Mouse (Mus musculus): ENCODE measurements around the gene Smlr1. TPM values are rescaled to one million over a fixed set of nuclear protein-coding genes. Genes with fewer than 3 reads are reported as not detected.

The Smlr1 gene
- polyA plus RNA-seq, 1 experiment, result 0.05 TPM

DNA sequence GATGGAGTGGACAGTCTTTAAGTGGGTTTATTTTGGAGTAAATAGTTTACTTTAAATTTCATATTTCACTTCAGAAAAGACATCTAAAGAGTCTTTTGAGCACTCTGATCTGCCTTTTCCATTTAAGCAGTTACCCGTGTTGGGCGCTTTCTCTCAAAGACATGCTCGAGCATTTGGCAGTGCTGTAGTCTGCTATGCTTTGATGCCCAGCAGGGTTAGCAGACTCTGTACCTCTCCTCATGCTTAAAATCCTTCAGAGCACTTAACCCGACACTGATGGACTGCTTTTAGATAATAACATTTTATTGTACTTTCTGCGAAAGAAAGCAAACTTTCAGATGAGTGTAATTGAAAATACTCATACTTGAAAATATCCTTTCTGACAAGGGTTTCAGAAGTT lies 32.8 kb downstream of the Smlr1 start:
- Histone ChIP-seq H3ac (ENCODE audit: control insufficient read depth, insufficient read length) (no peak overlapping the region), H3K36me3 (ENCODE audit: control insufficient read depth, insufficient read depth) (peaks cover 39% of the 10 kb centered on the region)
- TF ChIP-seq USF1 (IDR thresholded peaks at IDR 0.05; ENCODE audit: low read depth) (no peak), POLR2AphosphoS2 (IDR thresholded peaks at IDR 0.05; ENCODE audit: insufficient read length, low read depth) (no peak), E2F4 (IDR thresholded peaks at IDR 0.05; ENCODE audit: insufficient read depth) (no peak), CEBPB (IDR thresholded peaks at IDR 0.05; ENCODE audit: insufficient read depth, poor library complexity, severe bottlenecking) (no peak), MYOD1 (IDR thresholded peaks at IDR 0.05; ENCODE audit: control insufficient read depth in 1 of 3, insufficient read length in 2 of 3, low read depth in 2 of 3) (no peak), TCF3 (IDR thresholded peaks at IDR 0.05; ENCODE audit: insufficient read length, low read depth) (no peak), MAX (IDR thresholded peaks at IDR 0.05; ENCODE audit: low read depth) (no peak), POLR2A (IDR thresholded peaks at IDR 0.05; ENCODE audit: insufficient read length, low read depth) (no peak), TCF12 (IDR thresholded peaks at IDR 0.05; ENCODE audit: insufficient read depth, poor library complexity, severe bottlenecking) (no peak), REST (IDR thresholded peaks at IDR 0.05; ENCODE audit: insufficient read depth, insufficient read length) (no peak), MYOG (IDR thresholded peaks at IDR 0.05; ENCODE audit: control insufficient read depth in 1 of 3, insufficient read depth in 1 of 3, insufficient read length in 2 of 3, low read depth in 2 of 3) (no peak), SRF (IDR thresholded peaks at IDR 0.05; ENCODE audit: control insufficient read depth, insufficient read length, low read depth) (no peak)

DNA sequence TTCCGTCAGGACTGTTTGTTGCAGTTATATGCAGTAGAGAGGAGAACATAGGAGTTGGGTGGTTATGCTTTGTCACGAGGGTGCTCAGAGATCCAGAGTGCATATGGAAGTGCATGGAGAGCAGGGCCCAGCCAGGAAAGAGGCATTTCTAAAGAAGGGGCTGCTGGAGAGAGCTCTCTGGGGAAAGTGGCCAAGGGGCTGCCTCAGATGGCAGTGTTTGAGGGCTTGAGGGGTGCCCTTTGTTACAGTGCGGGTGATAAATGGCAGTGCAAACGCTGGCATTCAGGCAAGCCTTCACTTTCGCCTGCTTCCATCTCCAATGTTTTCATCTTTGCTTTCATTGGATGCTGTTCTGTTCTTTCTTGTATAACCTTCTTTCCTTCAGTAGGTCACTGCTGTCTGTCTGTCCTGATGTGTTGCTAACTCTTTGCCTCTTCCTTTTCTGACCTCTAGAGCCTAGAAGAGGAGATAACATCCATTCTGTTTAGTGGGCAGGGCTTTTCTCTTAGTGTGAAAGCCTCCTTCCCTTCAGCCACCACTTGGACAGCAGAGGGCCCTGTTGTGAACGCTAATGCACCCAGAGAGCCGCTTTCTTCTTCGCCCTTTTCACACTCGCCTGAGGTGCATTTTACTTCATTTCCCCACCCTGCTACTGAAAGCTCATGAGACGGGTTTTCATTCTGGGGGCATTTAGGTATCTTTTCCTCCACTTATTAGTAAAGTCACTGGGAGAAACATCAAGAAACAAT lies 36.6 kb downstream of the Smlr1 start:
- TF ChIP-seq POLR2AphosphoS2 (IDR thresholded peaks at IDR 0.05; ENCODE audit: insufficient read length, low read depth) (no peak), TCF12 (IDR thresholded peaks at IDR 0.05; ENCODE audit: insufficient read depth, poor library complexity, severe bottlenecking) (no peak), USF1 (IDR thresholded peaks at IDR 0.05; ENCODE audit: low read depth) (no peak), POLR2A (IDR thresholded peaks at IDR 0.05; ENCODE audit: insufficient read length, low read depth) (no peak), MYOG (IDR thresholded peaks at IDR 0.05; ENCODE audit: control insufficient read depth in 1 of 3, insufficient read depth in 1 of 3, insufficient read length in 2 of 3, low read depth in 2 of 3) (no peak), SRF (IDR thresholded peaks at IDR 0.05; ENCODE audit: control insufficient read depth, insufficient read length, low read depth) (no peak), MYOD1 (IDR thresholded peaks at IDR 0.05; ENCODE audit: control insufficient read depth in 1 of 3, insufficient read length in 2 of 3, low read depth in 2 of 3) (no peak), E2F4 (IDR thresholded peaks at IDR 0.05; ENCODE audit: insufficient read depth) (no peak), TCF3 (IDR thresholded peaks at IDR 0.05; ENCODE audit: insufficient read length, low read depth) (no peak), REST (IDR thresholded peaks at IDR 0.05; ENCODE audit: insufficient read depth, insufficient read length) (no peak), CEBPB (IDR thresholded peaks at IDR 0.05; ENCODE audit: insufficient read depth, poor library complexity, severe bottlenecking) (no peak), MAX (IDR thresholded peaks at IDR 0.05; ENCODE audit: low read depth) (no peak)
- no peak overlapping the region for H3K4me2 ChIP-seq (ENCODE audit: low read depth)
- no peak overlapping the region for H3K4me3 ChIP-seq
- no peaks in the 10 kb centered on the region for H3K79me2 ChIP-seq (ENCODE audit: control insufficient read depth, insufficient read depth)
- no peak overlapping the region for H3ac ChIP-seq (ENCODE audit: control insufficient read depth, insufficient read length)
- H3K27me3 ChIP-seq (ENCODE audit: control insufficient read depth, insufficient read depth, insufficient read length), result no peaks in the 10 kb centered on the region
- H3K36me3 ChIP-seq (ENCODE audit: control insufficient read depth, insufficient read depth), result peaks cover 6% of the 10 kb centered on the region

More for the DNA sequence above, 32.8 kb downstream of the Smlr1 start:
- no peak overlapping the region for H3K4me3 ChIP-seq
- H3K79me2 ChIP-seq (ENCODE audit: control insufficient read depth, insufficient read depth), result no peaks in the 10 kb centered on the region
- no peaks in the 10 kb centered on the region for H3K27me3 ChIP-seq (ENCODE audit: control insufficient read depth, insufficient read depth, insufficient read length)
- no peak overlapping the region for H3K4me2 ChIP-seq (ENCODE audit: low read depth)

DNA sequence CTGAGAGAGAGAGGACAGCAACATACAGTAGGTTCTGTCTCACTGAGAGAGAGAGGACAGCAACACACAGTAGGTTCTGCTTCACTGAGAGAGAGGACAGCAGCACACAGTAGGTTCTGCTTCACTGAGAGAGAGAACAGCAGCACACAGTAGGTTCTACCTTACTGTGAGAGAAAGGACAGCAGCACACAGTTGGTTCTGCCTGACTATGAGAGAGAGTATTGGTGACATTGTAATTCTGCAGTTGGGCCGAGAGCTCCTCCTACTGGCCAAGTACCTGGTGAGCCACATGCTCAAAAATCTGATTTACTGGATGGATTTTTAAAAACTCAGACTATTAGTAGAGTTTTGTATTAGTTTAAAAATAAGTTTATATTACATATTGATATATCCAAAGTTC lies 47.6 kb downstream of the Smlr1 start:
- Histone ChIP-seq H3ac (ENCODE audit: control insufficient read depth, insufficient read length) (no peak overlapping the region), H3K27me3 (ENCODE audit: control insufficient read depth, insufficient read depth, insufficient read length) (no peaks in the 10 kb centered on the region), H3K4me2 (ENCODE audit: low read depth) (no peak overlapping the region), H3K4me3 (no peak overlapping the region), H3K79me2 (ENCODE audit: control insufficient read depth, insufficient read depth) (no peaks in the 10 kb centered on the region), H3K36me3 (ENCODE audit: control insufficient read depth, insufficient read depth) (peaks cover 27% of the 10 kb centered on the region)
- TF ChIP-seq MAX (IDR thresholded peaks at IDR 0.05; ENCODE audit: low read depth) (no peak), SRF (IDR thresholded peaks at IDR 0.05; ENCODE audit: control insufficient read depth, insufficient read length, low read depth) (no peak), POLR2AphosphoS2 (IDR thresholded peaks at IDR 0.05; ENCODE audit: insufficient read length, low read depth) (no peak), POLR2A (IDR thresholded peaks at IDR 0.05; ENCODE audit: insufficient read length, low read depth) (no peak), MYOG (IDR thresholded peaks at IDR 0.05; ENCODE audit: control insufficient read depth in 1 of 3, insufficient read depth in 1 of 3, insufficient read length in 2 of 3, low read depth in 2 of 3) (no peak), REST (IDR thresholded peaks at IDR 0.05; ENCODE audit: insufficient read depth, insufficient read length) (no peak), CEBPB (IDR thresholded peaks at IDR 0.05; ENCODE audit: insufficient read depth, poor library complexity, severe bottlenecking) (no peak), MYOD1 (IDR thresholded peaks at IDR 0.05; ENCODE audit: control insufficient read depth in 1 of 3, insufficient read length in 2 of 3, low read depth in 2 of 3) (no peak), TCF12 (IDR thresholded peaks at IDR 0.05; ENCODE audit: insufficient read depth, poor library complexity, severe bottlenecking) (no peak), TCF3 (IDR thresholded peaks at IDR 0.05; ENCODE audit: insufficient read length, low read depth) (no peak), USF1 (IDR thresholded peaks at IDR 0.05; ENCODE audit: low read depth) (no peak), E2F4 (IDR thresholded peaks at IDR 0.05; ENCODE audit: insufficient read depth) (no peak)

- Histone ChIP-seq H3K79me2 (ENCODE audit: control insufficient read depth, insufficient read depth) (no peaks in the 10 kb centered on the region), H3K4me3 (no peak overlapping the region), H3K4me2 (ENCODE audit: low read depth) (no peak overlapping the region), H3K36me3 (ENCODE audit: control insufficient read depth, insufficient read depth) (peaks cover 27% of the 10 kb centered on the region), H3ac (ENCODE audit: control insufficient read depth, insufficient read length) (no peak overlapping the region), H3K27me3 (ENCODE audit: control insufficient read depth, insufficient read depth, insufficient read length) (no peaks in the 10 kb centered on the region)
- no peak for TF ChIP-seq POLR2A (IDR thresholded peaks at IDR 0.05; ENCODE audit: insufficient read length, low read depth)
Measured at GRCm38 (mm10) chr10:25482791-25483190, 53.3 kb downstream of the Smlr1 start.
